ENCODE assay signal across 9 mouse cellular contexts in the genomic region with DNA sequence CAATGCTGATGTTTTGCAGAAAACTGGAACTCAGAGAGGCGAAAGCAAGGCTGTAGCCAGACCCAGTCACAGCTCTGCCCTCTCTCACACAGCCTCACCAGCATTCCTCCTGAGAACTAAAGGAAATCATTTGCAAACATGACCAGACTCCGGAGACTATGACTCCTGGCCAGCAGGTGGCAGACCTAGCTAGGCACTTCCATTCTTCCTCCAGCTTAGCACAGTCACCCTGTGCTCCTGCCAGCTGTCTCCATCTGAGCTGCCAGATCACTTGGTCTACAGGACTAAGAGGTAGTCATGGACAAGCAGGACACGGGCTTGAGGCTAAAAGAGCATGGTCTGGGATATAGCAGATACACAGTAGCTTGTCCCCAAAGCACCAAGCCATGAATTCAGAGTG. TPM values are rescaled to one million over a fixed set of nuclear protein-coding genes. Genes with fewer than 3 reads are reported as not detected.
A peak's percentile ranks its signal among the peaks of the same experiment; 100 is the strongest.
DNase-seq lines count a peak whose midpoint lies in the region; ATAC-seq lines count a peak whose summit lies in the region.
"Had no signal": no experiment of that assay in that cellular context is flagged by ENCODE, and none has a peak within 500 bp of the region (broad histone marks: within the 10 kb centered on the region; RNA-seq: fewer than 3 reads in every experiment).

No protein-coding gene starts in this region.

- H3K9me3 ChIP-seq in embryonic facial prominence, embryonic 11.5 days (replicated peaks; ENCODE audit: control insufficient read depth, low read length), result no peaks in the 10 kb centered on the region
- H3K9me3 ChIP-seq in heart, embryonic 10.5 days, result no peaks in the 10 kb centered on the region
- H3K9me3 ChIP-seq in kidney, embryonic 16.5 days (ENCODE audit: low read length), result no peaks in the 10 kb centered on the region
- H3K9me3 ChIP-seq in stomach, embryonic 14.5 days (ENCODE audit: control insufficient read depth, low read depth, low read length), result no peaks in the 10 kb centered on the region
- H3K9me3 ChIP-seq: embryonic facial prominence, embryonic 13.5 days had no signal

- no peaks in the 10 kb centered on the region for H3K36me3 ChIP-seq in embryonic facial prominence, embryonic 11.5 days (replicated peaks; ENCODE audit: control insufficient read depth, insufficient read depth, low read depth, low read length)
- no peaks in the 10 kb centered on the region for H3K36me3 ChIP-seq in heart, embryonic 10.5 days
- no peaks in the 10 kb centered on the region for H3K36me3 ChIP-seq in kidney, embryonic 16.5 days (ENCODE audit: insufficient read depth, low read length)
- no peaks in the 10 kb centered on the region for H3K36me3 ChIP-seq in stomach, embryonic 14.5 days (ENCODE audit: control insufficient read depth, insufficient read depth, low read length)
- H3K36me3 ChIP-seq: embryonic facial prominence, embryonic 13.5 days had no signal

- H3K27me3 ChIP-seq in embryonic facial prominence, embryonic 11.5 days (ENCODE audit: control insufficient read depth, insufficient read depth, low read length), result peaks cover 6% of the 10 kb centered on the region
- peaks cover 33% of the 10 kb centered on the region for H3K27me3 ChIP-seq in heart, embryonic 10.5 days (ENCODE audit: insufficient read depth, poor library complexity, severe bottlenecking)
- H3K27me3 ChIP-seq in kidney, embryonic 16.5 days (ENCODE audit: insufficient read depth, low read length), result peaks cover 21% of the 10 kb centered on the region
- H3K27me3 ChIP-seq in stomach, embryonic 14.5 days (ENCODE audit: control insufficient read depth, insufficient read depth, low read length), result no peaks in the 10 kb centered on the region

- no peaks in the 10 kb centered on the region for H3K4me1 ChIP-seq in embryonic facial prominence, embryonic 11.5 days (ENCODE audit: control insufficient read depth, insufficient read depth, low read length)
- H3K4me1 ChIP-seq in heart, embryonic 10.5 days, result peaks cover 48% of the 10 kb centered on the region
- H3K4me1 ChIP-seq in kidney, embryonic 16.5 days (ENCODE audit: insufficient read depth, low read length), result peaks cover 12% of the 10 kb centered on the region
- peaks cover 10% of the 10 kb centered on the region; the same call in 1 of the 2 replicates for H3K4me1 ChIP-seq in stomach, embryonic 14.5 days (ENCODE audit: control insufficient read depth, insufficient read depth, low read length)

- no peak overlapping the region for H3K9ac ChIP-seq in embryonic facial prominence, embryonic 11.5 days (replicated peaks; ENCODE audit: low read length)
- H3K9ac ChIP-seq in kidney, embryonic 16.5 days (replicated peaks; ENCODE audit: low read length), result no peak overlapping the region
- H3K9ac ChIP-seq in stomach, embryonic 14.5 days (replicated peaks; ENCODE audit: low read depth, low read length), result no peak overlapping the region
- H3K9ac ChIP-seq: embryonic facial prominence, embryonic 13.5 days had no signal

- ATAC-seq in embryonic facial prominence, embryonic 11.5 days (replicated peaks; ENCODE audit: insufficient number of reproducible peaks, low FRiP score, low TSS enrichment, low read depth), result peak; percentile 15; the same call in 1 of the 2 replicates
- ATAC-seq in kidney, embryonic 16.5 days (ENCODE audit: low FRiP score, low TSS enrichment), result peak; percentile 13
- ATAC-seq in stomach, embryonic 14.5 days (ENCODE audit: insufficient number of reproducible peaks, insufficient read depth, low FRiP score, low read depth), result peak; percentile 15; the same call in 1 of the 2 replicates

- WGBS in embryonic facial prominence, embryonic 11.5 days, result 4% methylated on average over 3 of the region's 3 CpGs
- 7% methylated on average over 3 of the region's 3 CpGs for WGBS in heart, embryonic 10.5 days
- 1% methylated on average over 3 of the region's 3 CpGs for WGBS in kidney, embryonic 16.5 days
- WGBS in stomach, embryonic 14.5 days, result 4% methylated on average over 3 of the region's 3 CpGs

- H3K4me2 ChIP-seq in embryonic facial prominence, embryonic 11.5 days (ENCODE audit: low read depth, low read length), result no peak overlapping the region
- H3K4me2 ChIP-seq in kidney, embryonic 16.5 days (replicated peaks; ENCODE audit: low read depth, low read length), result no peak overlapping the region
- H3K4me2 ChIP-seq in stomach, embryonic 14.5 days (replicated peaks; ENCODE audit: low read depth, low read length), result no peak overlapping the region
- H3K4me2 ChIP-seq: embryonic facial prominence, embryonic 13.5 days had no signal

- no peak overlapping the region for H3K4me3 ChIP-seq in embryonic facial prominence, embryonic 11.5 days (ENCODE audit: low read depth, low read length)
- H3K4me3 ChIP-seq in heart, embryonic 10.5 days, result no peak overlapping the region
- no peak overlapping the region for H3K4me3 ChIP-seq in kidney, embryonic 16.5 days (ENCODE audit: low read length)
- no peak overlapping the region for H3K4me3 ChIP-seq in stomach, embryonic 14.5 days (ENCODE audit: low read depth, low read length)
- H3K4me3 ChIP-seq: embryonic facial prominence, embryonic 13.5 days had no signal

- no peak overlapping the region for H3K27ac ChIP-seq in embryonic facial prominence, embryonic 11.5 days (replicated peaks; ENCODE audit: low read depth, low read length)
- no peak overlapping the region for H3K27ac ChIP-seq in heart, embryonic 10.5 days
- H3K27ac ChIP-seq in kidney, embryonic 16.5 days (ENCODE audit: low read length), result no peak overlapping the region
- no peak overlapping the region for H3K27ac ChIP-seq in stomach, embryonic 14.5 days (ENCODE audit: low read length)
- H3K27ac ChIP-seq: embryonic facial prominence, embryonic 13.5 days had no signal

- DNase-seq in B cell, adult 2 months, result peak; percentile 80 to 82
- DNase-seq in adrenal gland, postnatal 25 days, result peak; percentile 81
- DNase-seq in embryonic facial prominence, embryonic 11.5 days (ENCODE audit: low spot score), result peak; percentile 89
- peak; percentile 92 for DNase-seq in heart, embryonic 10.5 days (ENCODE audit: low spot score)
- peak; percentile 82 for DNase-seq in liver
- DNase-seq in naive thymus-derived CD4-positive, alpha-beta T cell, adult 2 months (ENCODE audit: low read depth), result peak; percentile 87

RNA-seq across cellular contexts. Expression of a gene that starts 2.7 kb away (rescaled TPM):
- 39.4 and 57.3 TPM in 2 replicates for total RNA-seq in adrenal gland, postnatal 25 days (2021)
- polyA plus RNA-seq in embryonic facial prominence, embryonic 11.5 days (2014; fragmentation: Nextera tagmentation; extraction: Ambion mirVana), result 20.4 and 27.9 TPM in 2 replicates
- polyA plus RNA-seq in heart, embryonic 10.5 days (2016; fragmentation: Nextera tagmentation; extraction: Ambion mirVana), result 51.3 and 62.1 TPM in 2 replicates
- 29.1 and 31.0 TPM in 2 replicates for polyA plus RNA-seq in kidney, embryonic 16.5 days (2015; fragmentation: Nextera tagmentation; extraction: Ambion mirVana)
- polyA plus RNA-seq in stomach, embryonic 14.5 days (2014; fragmentation: Nextera tagmentation; extraction: Ambion mirVana), result 27.2 and 27.4 TPM in 2 replicates

RNA-seq across cellular contexts. Expression of a gene that starts 2.7 kb away (rescaled TPM):
- 30.3 and 48.1 TPM in 2 replicates for total RNA-seq in adrenal gland, postnatal 25 days (2021)
- 26.6 and 28.1 TPM in 2 replicates for polyA plus RNA-seq in embryonic facial prominence, embryonic 11.5 days (2014; fragmentation: Nextera tagmentation; extraction: Ambion mirVana)
- 25.8 and 29.7 TPM in 2 replicates for polyA plus RNA-seq in heart, embryonic 10.5 days (2016; fragmentation: Nextera tagmentation; extraction: Ambion mirVana)
- 31.0 and 31.2 TPM in 2 replicates for polyA plus RNA-seq in kidney, embryonic 16.5 days (2015; fragmentation: Nextera tagmentation; extraction: Ambion mirVana)
- polyA plus RNA-seq in stomach, embryonic 14.5 days (2014; fragmentation: Nextera tagmentation; extraction: Ambion mirVana), result 26.9 and 27.9 TPM in 2 replicates

RNA-seq across cellular contexts. Expression of a gene that starts 56.2 kb away (rescaled TPM):
- 37.2 and 39.0 TPM in 2 replicates for total RNA-seq in adrenal gland, postnatal 25 days (2021)
- polyA plus RNA-seq in embryonic facial prominence, embryonic 11.5 days (2014; fragmentation: Nextera tagmentation; extraction: Ambion mirVana), result 31.3 and 32.2 TPM in 2 replicates
- polyA plus RNA-seq in heart, embryonic 10.5 days (2016; fragmentation: Nextera tagmentation; extraction: Ambion mirVana), result 25.4 and 30.0 TPM in 2 replicates
- 30.7 and 33.9 TPM in 2 replicates for polyA plus RNA-seq in kidney, embryonic 16.5 days (2015; fragmentation: Nextera tagmentation; extraction: Ambion mirVana)
- polyA plus RNA-seq in stomach, embryonic 14.5 days (2014; fragmentation: Nextera tagmentation; extraction: Ambion mirVana), result 42.3 and 43.3 TPM in 2 replicates
